Mouse (Mus musculus): ENCODE measurements at regions not wholly inside any gene's neighbourhood (a gene's known extent, or its start where the extent isn't known, plus 50 kb on each side); places are given as distances from the start of the nearest gene placed in this dataset.
"Not testable (repeated sequence)": the region's sequence is repeated elsewhere in the genome, so short reads cannot be mapped to it uniquely, and the experiment has no call there.

DNA sequence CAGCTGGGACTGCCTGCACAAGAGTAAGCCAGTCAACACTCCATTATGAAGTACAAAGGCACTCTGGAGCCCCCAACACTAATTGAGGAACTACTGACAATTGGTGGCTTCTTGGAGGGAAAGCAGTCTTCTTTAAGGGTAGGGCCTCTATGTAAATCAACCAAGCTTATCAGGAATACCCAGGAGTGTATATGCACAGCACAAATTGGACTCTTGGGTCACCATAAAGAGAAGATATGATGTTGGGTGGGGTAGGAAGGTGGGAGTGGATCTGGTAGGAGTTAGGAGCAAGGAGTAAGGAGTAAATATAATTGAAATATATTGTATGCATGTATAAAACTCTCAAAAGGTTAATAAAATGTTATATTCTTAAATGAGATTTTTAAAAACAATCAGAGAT lies 587.7 kb downstream of the Pdcd6ip start:
- no peak for DNase-seq (ENCODE audit: low read depth, low spot score)
- Histone ChIP-seq H3K27me3 (ENCODE audit: control insufficient read depth, insufficient read depth, low read length, poor library complexity, severe bottlenecking) (no peaks in the 10 kb centered on the region), H3K36me3 (ENCODE audit: control insufficient read depth, insufficient read depth, low read length, poor library complexity, severe bottlenecking) (no peaks in the 10 kb centered on the region)

DNA sequence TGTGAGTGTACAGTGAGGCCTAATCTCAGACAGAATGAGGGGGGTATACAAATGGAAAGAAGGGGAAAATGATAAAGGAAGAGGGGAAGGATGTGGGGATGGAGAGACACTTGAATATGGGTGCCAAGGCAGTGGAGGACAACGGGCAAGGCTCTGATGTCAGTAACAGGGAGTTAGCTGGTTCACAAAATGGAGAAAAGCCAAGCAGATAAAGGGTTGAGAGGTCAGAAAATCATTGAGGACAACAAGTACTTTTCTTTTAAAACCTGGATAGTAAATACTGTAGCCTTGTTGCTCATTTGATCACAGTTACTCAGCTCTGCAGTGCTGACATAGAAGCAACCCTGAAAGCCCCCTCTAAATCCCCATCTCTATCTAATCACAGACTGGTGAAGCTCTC lies 588.3 kb downstream of the Pdcd6ip start:
- no peaks in the 10 kb centered on the region for H3K36me3 ChIP-seq (ENCODE audit: control insufficient read depth, insufficient read depth, low read length, poor library complexity, severe bottlenecking)
- H3K27me3 ChIP-seq (ENCODE audit: control insufficient read depth, insufficient read depth, low read length, poor library complexity, severe bottlenecking), result no peaks in the 10 kb centered on the region
- no peak for DNase-seq (ENCODE audit: low read depth, low spot score)

DNA sequence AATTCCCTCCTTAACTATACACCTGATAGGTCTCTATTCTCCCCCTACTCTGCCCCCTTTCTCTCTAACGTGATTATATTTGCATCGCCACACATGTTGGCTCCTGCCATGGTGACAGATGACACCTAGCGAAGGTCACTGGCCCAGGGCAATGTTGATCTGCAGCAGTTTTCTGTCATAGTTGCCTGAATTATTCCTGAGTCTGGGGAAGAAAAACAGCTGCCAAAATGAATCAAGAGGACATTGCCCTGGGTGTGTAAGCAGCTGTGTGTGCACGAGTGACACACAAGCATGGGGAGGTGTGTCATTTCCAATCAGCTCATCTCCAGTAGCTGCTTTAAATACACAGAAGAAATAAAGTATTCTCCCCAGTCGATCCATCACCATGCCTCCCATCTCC lies 592.5 kb downstream of the Pdcd6ip start:
- DNase-seq (ENCODE audit: low read depth, low spot score), result no peak
- no peaks in the 10 kb centered on the region for H3K36me3 ChIP-seq (ENCODE audit: control insufficient read depth, insufficient read depth, low read length, poor library complexity, severe bottlenecking)
- H3K27me3 ChIP-seq (ENCODE audit: control insufficient read depth, insufficient read depth, low read length, poor library complexity, severe bottlenecking), result no peaks in the 10 kb centered on the region

DNA sequence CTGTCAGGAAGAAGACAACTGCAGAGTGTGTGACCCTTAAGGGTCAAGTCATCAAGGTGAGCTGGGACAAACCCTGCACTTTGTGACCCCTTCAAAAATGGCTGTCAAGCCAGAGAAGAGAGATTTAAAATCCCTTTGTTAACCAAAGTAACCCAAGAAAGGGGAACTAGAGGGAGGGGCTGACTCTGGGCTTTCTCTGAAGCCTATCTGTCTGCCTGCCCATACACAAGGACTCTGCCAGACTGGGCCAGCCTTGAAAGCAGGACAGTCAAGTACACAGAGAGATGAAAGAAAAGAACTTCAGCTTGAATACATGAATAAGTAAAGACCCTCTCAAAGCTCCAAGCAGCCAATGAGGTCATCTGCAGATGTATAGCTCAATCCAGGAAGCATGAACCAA lies 595.3 kb downstream of the Pdcd6ip start:
- no peaks in the 10 kb centered on the region for H3K36me3 ChIP-seq (ENCODE audit: control insufficient read depth, insufficient read depth, low read length, poor library complexity, severe bottlenecking)
- no peaks in the 10 kb centered on the region for H3K27me3 ChIP-seq (ENCODE audit: control insufficient read depth, insufficient read depth, low read length, poor library complexity, severe bottlenecking)
- DNase-seq (ENCODE audit: low read depth, low spot score), result no peak

DNA sequence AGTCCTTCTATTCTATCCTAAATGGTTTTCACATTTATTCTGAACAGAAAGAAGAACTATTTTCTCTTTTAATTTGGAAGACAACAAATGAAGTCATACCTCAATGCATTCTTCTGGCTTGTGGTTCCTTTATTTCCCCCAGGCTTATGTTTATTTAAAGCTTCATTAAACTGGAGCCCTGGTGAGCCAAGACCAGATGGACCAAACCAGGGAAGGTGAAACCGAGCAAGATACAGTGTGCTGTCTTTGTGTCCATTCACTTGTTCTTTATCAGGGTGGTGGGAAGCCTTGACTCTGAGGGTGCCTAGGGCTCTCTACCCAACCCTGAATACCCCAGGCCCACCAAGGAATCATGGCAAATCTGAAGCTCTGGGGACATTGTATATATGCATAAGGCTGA lies 606.3 kb downstream of the Pdcd6ip start:
- DNase-seq (ENCODE audit: low read depth, low spot score), result no peak
- Histone ChIP-seq H3K36me3 (ENCODE audit: control insufficient read depth, insufficient read depth, low read length, poor library complexity, severe bottlenecking) (no peaks in the 10 kb centered on the region), H3K27me3 (ENCODE audit: control insufficient read depth, insufficient read depth, low read length, poor library complexity, severe bottlenecking) (no peaks in the 10 kb centered on the region)

DNA sequence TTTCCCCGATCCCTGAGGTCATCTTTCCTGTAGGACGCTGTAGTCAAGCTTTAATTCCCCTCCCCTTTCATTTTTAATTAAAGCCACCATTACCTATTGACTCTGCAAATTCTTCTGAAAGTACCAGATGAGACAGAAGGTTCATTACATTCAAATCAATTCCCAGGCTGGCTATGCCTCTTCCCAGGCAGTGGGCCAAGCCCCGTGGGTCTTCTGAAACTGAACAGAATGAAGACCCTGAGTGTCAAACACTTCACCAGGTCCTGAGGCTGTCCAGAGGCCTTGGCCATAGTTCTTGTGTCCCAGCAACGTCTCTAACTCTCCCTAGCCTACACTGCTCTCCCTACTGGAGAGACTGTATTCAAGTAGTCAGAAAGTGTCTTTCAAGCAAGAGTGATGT lies 607.4 kb downstream of the Pdcd6ip start:
- H3K27me3 ChIP-seq (ENCODE audit: control insufficient read depth, insufficient read depth, low read length, poor library complexity, severe bottlenecking), result no peaks in the 10 kb centered on the region
- no peak for DNase-seq (ENCODE audit: low read depth, low spot score)
- H3K36me3 ChIP-seq (ENCODE audit: control insufficient read depth, insufficient read depth, low read length, poor library complexity, severe bottlenecking), result no peaks in the 10 kb centered on the region

DNA sequence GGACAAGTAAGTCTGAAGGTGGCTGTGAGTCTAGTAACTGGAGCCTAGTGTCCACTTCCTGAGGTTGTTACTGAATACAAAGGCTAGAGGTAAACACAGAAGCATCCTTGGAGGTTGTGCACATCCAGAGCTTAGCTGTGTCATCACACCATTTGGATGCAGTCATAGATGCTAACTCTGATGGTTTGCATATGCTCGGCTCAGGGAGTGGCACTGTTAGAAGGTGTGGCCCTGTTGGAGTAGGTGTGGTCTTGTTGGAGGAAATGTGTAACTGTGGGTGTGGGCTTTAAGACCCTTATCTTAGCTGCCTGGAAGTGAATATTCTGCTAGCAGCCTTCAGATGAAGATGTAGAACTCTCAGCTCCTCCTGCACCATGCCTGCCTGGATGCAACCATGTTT lies 612.6 kb downstream of the Pdcd6ip start:
- not testable (repeated sequence) for DNase-seq (ENCODE audit: low read depth, low spot score); H3K27me3 ChIP-seq (ENCODE audit: control insufficient read depth, insufficient read depth, low read length, poor library complexity, severe bottlenecking); H3K36me3 ChIP-seq (ENCODE audit: control insufficient read depth, insufficient read depth, low read length, poor library complexity, severe bottlenecking)

DNA sequence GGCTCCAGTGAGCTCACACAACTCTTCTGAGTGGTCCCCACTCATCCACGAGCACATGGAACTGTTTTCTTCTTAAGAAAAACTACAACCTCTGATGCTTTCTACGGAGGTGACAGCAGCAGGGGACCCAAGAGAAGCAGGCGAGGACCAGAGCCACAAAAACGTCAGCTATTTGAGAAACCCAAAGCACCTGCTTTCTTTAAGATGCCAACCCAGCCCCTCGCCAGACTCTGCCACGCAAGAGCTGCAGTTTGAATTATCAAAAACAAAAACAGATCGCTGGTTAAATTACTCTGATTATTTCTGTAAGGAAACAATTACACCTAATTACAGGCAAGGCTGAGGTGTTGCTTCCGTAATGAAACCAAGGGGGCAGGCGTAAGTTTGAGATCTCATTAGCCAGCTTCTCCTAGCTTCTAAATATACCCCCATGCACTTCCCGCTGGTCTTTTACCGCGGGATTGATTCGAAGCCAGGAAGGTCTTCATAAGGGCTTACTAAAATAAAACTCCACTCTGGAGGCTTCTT lies 614.1 kb downstream of the Pdcd6ip start:
- Histone ChIP-seq H3K36me3 (ENCODE audit: control insufficient read depth, insufficient read depth, low read length, poor library complexity, severe bottlenecking) (no peaks in the 10 kb centered on the region), H3K27me3 (ENCODE audit: control insufficient read depth, insufficient read depth, low read length, poor library complexity, severe bottlenecking) (no peaks in the 10 kb centered on the region)
- no peak for DNase-seq (ENCODE audit: low read depth, low spot score)

DNA sequence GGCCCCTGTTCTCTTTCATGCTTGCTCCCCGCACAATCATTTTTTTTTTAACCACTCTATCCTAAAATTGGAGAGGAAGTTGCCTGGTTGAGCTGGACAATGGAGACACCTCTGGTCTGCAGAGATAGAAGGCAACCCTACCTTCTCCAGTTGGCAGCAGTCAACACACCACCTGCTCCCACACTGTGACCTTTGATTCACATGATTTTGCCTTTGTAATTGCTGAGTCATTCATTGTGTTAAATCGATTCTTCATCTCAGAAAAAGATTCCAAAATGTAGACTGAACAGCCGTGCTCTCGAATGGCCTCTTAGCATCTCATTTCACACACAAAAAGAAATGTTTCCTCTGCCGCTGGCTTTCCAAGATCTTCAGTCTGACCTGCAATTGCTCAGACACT lies 616.2 kb downstream of the Pdcd6ip start:
- no peak for DNase-seq (ENCODE audit: low read depth, low spot score)
- H3K27me3 ChIP-seq (ENCODE audit: control insufficient read depth, insufficient read depth, low read length, poor library complexity, severe bottlenecking), result no peaks in the 10 kb centered on the region
- H3K36me3 ChIP-seq (ENCODE audit: control insufficient read depth, insufficient read depth, low read length, poor library complexity, severe bottlenecking), result no peaks in the 10 kb centered on the region

DNA sequence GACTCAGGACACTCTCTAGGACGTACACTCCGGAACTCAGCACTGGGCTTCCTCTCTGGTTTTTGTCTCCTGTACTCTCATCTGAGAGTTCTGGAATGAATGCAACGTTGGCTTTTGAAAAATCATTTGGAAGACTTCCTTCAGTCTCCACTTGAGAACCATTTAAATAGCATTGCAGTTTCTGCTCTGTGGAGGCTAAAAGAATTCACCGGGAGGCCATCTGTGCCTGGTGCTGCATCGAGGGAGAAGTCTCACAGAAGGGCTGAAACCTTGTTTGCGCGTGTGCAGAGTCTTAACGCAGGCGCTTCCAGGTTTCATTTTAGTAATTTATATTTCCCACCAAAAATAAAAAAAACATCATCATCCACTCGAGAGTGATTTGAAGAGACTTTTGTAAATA lies 620.3 kb downstream of the Pdcd6ip start:
- Histone ChIP-seq H3K27me3 (ENCODE audit: control insufficient read depth, insufficient read depth, low read length, poor library complexity, severe bottlenecking) (no peaks in the 10 kb centered on the region), H3K36me3 (ENCODE audit: control insufficient read depth, insufficient read depth, low read length, poor library complexity, severe bottlenecking) (no peaks in the 10 kb centered on the region)
- DNase-seq (ENCODE audit: low read depth, low spot score), result no peak

DNA sequence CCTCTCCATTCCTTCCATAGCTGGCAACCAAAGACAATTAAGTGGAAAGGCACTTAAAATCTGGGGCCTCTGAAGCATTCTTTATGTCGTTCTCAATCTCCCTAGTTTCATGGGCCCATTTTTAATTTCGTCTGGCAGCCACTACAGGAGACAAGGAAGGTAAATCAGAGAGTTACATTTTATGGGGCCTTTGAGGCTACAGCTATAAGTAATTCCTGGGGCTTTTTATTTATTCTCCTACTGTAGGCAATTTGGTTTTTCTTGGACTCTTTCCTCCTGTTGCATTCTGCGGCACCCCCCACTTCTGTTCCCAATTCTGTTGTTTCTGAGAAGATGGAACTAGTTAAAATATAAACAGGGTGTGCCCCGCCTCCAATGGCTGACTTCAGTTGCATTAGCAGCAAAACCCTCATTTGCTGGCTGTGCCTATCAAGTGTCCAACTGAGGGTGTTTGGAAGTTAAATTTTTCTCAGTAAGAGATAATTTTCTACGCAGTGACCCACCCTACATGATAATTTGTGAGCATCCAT lies 622.7 kb downstream of the Pdcd6ip start:
- Histone ChIP-seq H3K36me3 (ENCODE audit: control insufficient read depth, insufficient read depth, low read length, poor library complexity, severe bottlenecking) (no peaks in the 10 kb centered on the region), H3K27me3 (ENCODE audit: control insufficient read depth, insufficient read depth, low read length, poor library complexity, severe bottlenecking) (no peaks in the 10 kb centered on the region)
- no peak for DNase-seq (ENCODE audit: low read depth, low spot score)

DNA sequence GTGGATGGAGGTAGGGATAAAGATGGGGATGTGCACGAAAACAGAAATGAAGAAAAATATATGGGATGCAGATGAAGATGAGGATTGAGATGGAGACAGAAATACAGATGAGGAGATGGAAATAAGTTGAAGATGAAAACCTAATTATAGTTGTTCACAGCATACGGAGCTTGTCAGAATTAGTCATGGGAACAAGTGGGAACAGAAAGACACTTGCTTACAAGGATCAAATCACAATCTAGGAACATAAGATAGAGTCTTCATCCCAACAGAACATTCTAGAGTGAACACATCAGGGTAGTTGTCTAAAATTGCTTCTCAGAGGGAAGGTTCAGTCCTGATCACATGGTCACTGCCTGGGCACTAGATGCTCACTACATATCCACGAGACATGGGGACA lies 633.2 kb downstream of the Pdcd6ip start:
- Histone ChIP-seq H3K36me3 (ENCODE audit: control insufficient read depth, insufficient read depth, low read length, poor library complexity, severe bottlenecking) (no peaks in the 10 kb centered on the region), H3K27me3 (ENCODE audit: control insufficient read depth, insufficient read depth, low read length, poor library complexity, severe bottlenecking) (no peaks in the 10 kb centered on the region)
- DNase-seq (ENCODE audit: low read depth, low spot score), result no peak

DNA sequence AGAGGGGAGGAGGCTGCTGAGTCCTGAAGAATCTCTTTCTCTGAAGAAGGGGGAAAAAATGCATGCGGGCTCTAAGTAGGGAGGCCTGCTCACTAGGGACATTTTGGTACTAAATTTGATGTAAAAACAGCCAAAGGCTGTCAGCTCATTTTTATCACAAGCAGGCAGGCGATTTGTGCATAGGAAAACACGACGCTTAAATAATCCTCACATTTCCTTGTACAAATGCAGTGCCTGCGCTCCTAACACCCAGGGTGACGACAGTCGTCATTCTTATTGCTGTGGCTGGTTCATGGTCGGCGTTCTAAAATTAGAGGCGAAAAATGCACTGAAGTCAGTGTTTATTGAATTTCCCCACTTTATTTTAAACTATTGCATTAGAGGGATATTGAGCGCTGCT lies 650.6 kb downstream of the Pdcd6ip start:
- Histone ChIP-seq H3K27me3 (ENCODE audit: control insufficient read depth, insufficient read depth, low read length, poor library complexity, severe bottlenecking) (no peaks in the 10 kb centered on the region), H3K36me3 (ENCODE audit: control insufficient read depth, insufficient read depth, low read length, poor library complexity, severe bottlenecking) (no peaks in the 10 kb centered on the region)
- DNase-seq (ENCODE audit: low read depth, low spot score), result no peak

DNA sequence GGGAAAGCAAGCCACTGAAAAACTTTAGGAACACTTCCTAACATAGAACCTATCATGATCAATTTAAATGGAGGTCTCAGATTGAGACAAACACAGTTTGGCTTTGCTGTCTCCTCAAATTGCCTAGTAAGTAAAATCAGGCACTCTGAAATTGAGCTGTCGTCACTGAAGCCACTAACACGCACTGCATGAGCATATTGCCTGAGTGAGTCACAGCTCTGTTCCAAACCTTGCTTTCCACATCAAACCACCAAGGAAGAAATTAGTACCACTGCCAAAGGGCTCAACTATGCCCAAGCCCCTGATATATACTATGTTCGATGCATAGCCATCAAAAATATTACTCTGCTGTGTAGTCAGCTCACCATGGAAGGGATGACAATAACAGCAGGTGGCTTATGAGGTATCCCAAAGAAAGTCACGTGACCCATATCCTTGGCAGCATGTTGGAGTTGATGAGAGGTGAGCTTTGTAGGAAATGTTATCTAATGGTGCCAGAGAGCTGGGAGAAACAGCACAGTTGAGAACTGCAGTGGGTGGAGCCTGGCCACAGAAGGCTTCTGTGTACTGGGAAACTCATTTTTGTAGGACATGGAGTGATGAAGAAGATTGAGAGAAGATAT lies 663.4 kb downstream of the Pdcd6ip start:
- H3K36me3 ChIP-seq (ENCODE audit: control insufficient read depth, insufficient read depth, low read length, poor library complexity, severe bottlenecking), result no peaks in the 10 kb centered on the region
- no peaks in the 10 kb centered on the region for H3K27me3 ChIP-seq (ENCODE audit: control insufficient read depth, insufficient read depth, low read length, poor library complexity, severe bottlenecking)
- no peak for DNase-seq (ENCODE audit: low read depth, low spot score)

DNA sequence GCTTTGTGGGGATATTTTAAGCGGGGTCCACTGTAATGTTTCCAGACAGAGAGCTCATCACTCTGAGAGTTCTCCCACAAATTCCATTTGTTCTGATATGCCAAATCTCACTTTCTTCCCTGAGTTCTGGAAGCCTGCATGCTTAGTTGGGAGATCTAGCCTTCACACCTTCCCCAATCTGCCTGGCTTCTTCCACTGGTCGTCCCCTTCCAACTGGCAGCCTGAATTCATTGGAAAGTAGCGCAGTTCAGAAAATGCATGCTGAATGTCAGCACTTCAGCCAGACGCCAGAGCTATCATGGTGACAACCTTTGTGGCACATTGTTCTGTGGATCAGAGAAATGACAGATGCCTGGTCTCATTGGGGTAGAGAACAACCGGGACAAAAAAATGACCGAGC lies 667.2 kb downstream of the Pdcd6ip start:
- no peak for DNase-seq (ENCODE audit: low read depth, low spot score)
- H3K27me3 ChIP-seq (ENCODE audit: control insufficient read depth, insufficient read depth, low read length, poor library complexity, severe bottlenecking), result no peaks in the 10 kb centered on the region
- H3K36me3 ChIP-seq (ENCODE audit: control insufficient read depth, insufficient read depth, low read length, poor library complexity, severe bottlenecking), result no peaks in the 10 kb centered on the region

DNA sequence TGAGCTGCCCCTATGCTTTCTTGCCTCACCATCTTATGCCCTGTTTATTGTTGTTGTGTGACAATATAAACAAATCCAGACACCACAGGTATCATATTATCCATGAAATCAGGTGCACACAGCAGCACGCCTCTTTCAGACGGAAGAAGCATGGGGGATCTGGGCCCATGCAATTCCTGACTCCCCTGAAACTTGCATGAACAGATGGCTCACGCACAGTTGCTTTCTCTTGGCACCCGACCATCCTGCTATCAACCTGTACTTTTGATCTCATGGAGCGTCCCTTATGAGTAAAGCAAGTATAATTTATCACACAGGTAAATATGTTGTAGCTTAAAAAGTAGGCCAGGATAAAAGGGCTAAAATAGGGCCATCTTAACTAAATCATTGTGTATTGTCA lies 674.1 kb downstream of the Pdcd6ip start:
- H3K36me3 ChIP-seq (ENCODE audit: control insufficient read depth, insufficient read depth, low read length, poor library complexity, severe bottlenecking), result no peaks in the 10 kb centered on the region
- H3K27me3 ChIP-seq (ENCODE audit: control insufficient read depth, insufficient read depth, low read length, poor library complexity, severe bottlenecking), result no peaks in the 10 kb centered on the region
- DNase-seq (ENCODE audit: low read depth, low spot score), result no peak
